Mouse (Mus musculus): ENCODE measurements around the gene Mrgbp.

DNA sequence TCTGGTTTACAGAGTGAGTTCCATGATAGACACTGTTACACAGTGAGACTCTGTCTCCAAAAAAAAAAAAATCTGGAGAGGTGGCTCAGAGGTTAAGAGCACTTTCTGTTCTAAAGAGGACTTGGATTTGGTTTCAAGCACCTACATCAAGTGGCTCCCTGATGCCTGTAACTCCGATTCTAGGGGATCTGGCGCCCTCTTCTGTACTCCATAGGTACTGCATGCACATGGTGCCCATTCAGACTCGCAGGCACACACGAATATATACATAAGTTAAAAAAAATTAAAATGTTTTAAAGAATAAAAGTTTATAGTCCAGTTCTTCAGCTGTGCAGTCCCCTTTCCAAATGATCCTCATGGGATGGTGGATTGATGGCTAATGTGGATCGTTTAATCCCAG is 20.9 kb upstream of the Mrgbp start:
- no peak for TF ChIP-seq CTCF (IDR thresholded peaks at IDR 0.05; ENCODE audit: borderline replicate concordance, insufficient read depth, low read length)
- no peak for TF ChIP-seq POLR2A (IDR thresholded peaks at IDR 0.05; ENCODE audit: low read depth, low read length)

Measured in embryonic fibroblast, embryonic 13.5 days (primary cell).